Mouse (Mus musculus) stomach, postnatal 0 days (tissue): Measurements from ENCODE around the gene Slc6a16.

Experiments used
- CTCF ChIP-seq: IDR thresholded peaks from 2 replicates; pipeline ENCODE4 v1.5.1; 2016; ENCODE audit warnings: antibody characterized with exemption, low read depth, mild to moderate bottlenecking, moderate library complexity
- EP300 ChIP-seq: optimal IDR thresholded peaks from 2 replicates; pipeline ENCODE3; 2016; ENCODE audit warnings: antibody characterized with exemption

GRCm38 (mm10) chr7:45208260-45208659, 32.6 kb upstream of the Slc6a16 start:
- peak; percentile 34 for TF ChIP-seq CTCF
- TF ChIP-seq EP300 = no peak
